ENCODE assay signal across 10 mouse cellular contexts in genomic region chr16:14258856-14259255, GRCm38 (mm10). TPM values are rescaled to one million over a fixed set of nuclear protein-coding genes. Genes with fewer than 3 reads are reported as not detected.
DNase-seq lines count a peak whose midpoint lies in the region; ATAC-seq and TF ChIP-seq lines count a peak whose summit lies in the region.
"Had no signal": no experiment of that assay in that cellular context is flagged by ENCODE, and none has a peak within 500 bp of the region (broad histone marks: within the 10 kb centered on the region; RNA-seq: fewer than 3 reads in every experiment).

No protein-coding gene starts in this region.

- ATAC-seq in granulocyte monocyte progenitor cell, adult 5-6 weeks (replicated peaks; ENCODE audit: poor library complexity, severe bottlenecking) = no peak
- ATAC-seq in liver, embryonic 12.5 days = no peak
- ATAC-seq: Patski had no signal

- no peaks in the 10 kb centered on the region for H3K4me1 ChIP-seq in heart, embryonic 10.5 days
- H3K4me1 ChIP-seq in brown adipose tissue, adult 24 weeks (ENCODE audit: control insufficient read depth, insufficient read depth, insufficient read length, low read length) = no peaks in the 10 kb centered on the region
- H3K4me1 ChIP-seq in kidney, adult 2 months (ENCODE audit: control insufficient read depth, insufficient read depth, low read length) = no peaks in the 10 kb centered on the region
- no peaks in the 10 kb centered on the region for H3K4me1 ChIP-seq in liver, embryonic 12.5 days
- H3K4me1 ChIP-seq: midbrain, embryonic 12.5 days had no signal

- peak; percentile 41 to 77 for DNase-seq in heart, adult 18-20 months
- no peak for DNase-seq in heart, embryonic 10.5 days (ENCODE audit: low spot score)
- DNase-seq in kidney, adult 2 months = peak; percentile 45
- DNase-seq in lung, postnatal 14 days = peak; percentile 25
- DNase-seq in yolk sac, embryonic 10.5 days (ENCODE audit: low spot score) = no peak

- no peaks in the 10 kb centered on the region for H3K9me3 ChIP-seq in heart, embryonic 10.5 days
- H3K9me3 ChIP-seq in liver, embryonic 12.5 days (replicated peaks) = no peaks in the 10 kb centered on the region
- H3K9me3 ChIP-seq: midbrain, embryonic 12.5 days had no signal

- H3K36me3 ChIP-seq in heart, embryonic 10.5 days = no peaks in the 10 kb centered on the region
- no peaks in the 10 kb centered on the region for H3K36me3 ChIP-seq in kidney, adult 2 months (ENCODE audit: control insufficient read depth, insufficient read depth, low read length)
- no peaks in the 10 kb centered on the region for H3K36me3 ChIP-seq in liver, embryonic 12.5 days
- H3K36me3 ChIP-seq: midbrain, embryonic 12.5 days had no signal

- TF ChIP-seq CTCF in kidney, adult 2 months (conservative IDR thresholded peaks at IDR 0.05; ENCODE audit: insufficient read depth, insufficient read length, low read depth, low read length) = no peak

- no peak for TF ChIP-seq POLR2A in kidney, adult 2 months (IDR thresholded peaks at IDR 0.05; ENCODE audit: low read depth, low read length)

- 29% methylated on average over 2 of the region's 2 CpGs for WGBS in heart, embryonic 10.5 days
- WGBS in kidney, adult 2 months = 36% methylated on average over 2 of the region's 2 CpGs
- WGBS in liver, embryonic 12.5 days (ENCODE audit: insufficient replicate concordance) = 46% methylated on average over 2 of the region's 2 CpGs

- no peak overlapping the region for H3K4me2 ChIP-seq in liver, embryonic 12.5 days
- H3K4me2 ChIP-seq: midbrain, embryonic 12.5 days had no signal

- no peak overlapping the region for H3K9ac ChIP-seq in liver, embryonic 12.5 days
- H3K9ac ChIP-seq: midbrain, embryonic 12.5 days had no signal

- peaks cover 100% of the 10 kb centered on the region for H3K27me3 ChIP-seq in heart, embryonic 10.5 days (ENCODE audit: insufficient read depth, poor library complexity, severe bottlenecking)
- H3K27me3 ChIP-seq in kidney, adult 2 months (replicated peaks; ENCODE audit: control insufficient read depth, insufficient read depth, low read length) = no peaks in the 10 kb centered on the region
- H3K27me3 ChIP-seq in liver, embryonic 12.5 days (replicated peaks) = no peaks in the 10 kb centered on the region
- H3K27me3 ChIP-seq: midbrain, embryonic 12.5 days had no signal

- no peak overlapping the region for H3K27ac ChIP-seq in heart, embryonic 10.5 days
- H3K27ac ChIP-seq in brown adipose tissue, adult 24 weeks (replicated peaks; ENCODE audit: low read depth, low read length) = peak overlapping the region; percentile 49; the same call in 1 of the 2 replicates
- no peak overlapping the region for H3K27ac ChIP-seq in kidney, adult 2 months (ENCODE audit: insufficient read depth, low read depth, low read length)
- no peak overlapping the region for H3K27ac ChIP-seq in liver, embryonic 12.5 days
- H3K27ac ChIP-seq: midbrain, embryonic 12.5 days had no signal

- H3K4me3 ChIP-seq in heart, embryonic 10.5 days = no peak overlapping the region
- H3K4me3 ChIP-seq in brown adipose tissue, adult 24 weeks (ENCODE audit: insufficient read depth, low read depth, low read length) = no peak overlapping the region
- no peak overlapping the region for H3K4me3 ChIP-seq in kidney, adult 2 months (ENCODE audit: insufficient read depth, low read depth, low read length)
- H3K4me3 ChIP-seq in liver, embryonic 12.5 days = no peak overlapping the region
- H3K4me3 ChIP-seq: midbrain, embryonic 12.5 days had no signal

RNA-seq across cellular contexts. Expression of gene Myh11, which starts 32.3 kb away (rescaled TPM):
- 10 to 100 TPM; 25.1 to 28.1 TPM for total RNA-seq in heart, adult 18-20 months (2021)
- 0.23 and 0.70 TPM in 2 replicates for polyA plus RNA-seq in heart, embryonic 10.5 days (2016; fragmentation: Nextera tagmentation; extraction: Ambion mirVana)
- 5.9 and 11.0 TPM in 2 replicates for polyA plus RNA-seq in brown adipose tissue, adult 24 weeks (2012; ENCODE audit: insufficient read depth, insufficient read length, missing spikeins)
- 5.9 and 10.3 TPM in 2 replicates for polyA plus RNA-seq in kidney, adult 2 months (2012; rRNA removed)
- total RNA-seq in granulocyte monocyte progenitor cell, adult 5-6 weeks (2014; fragmentation: Nextera tagmentation) = not detected in 2 replicates
- not detected in 2 replicates for total RNA-seq in granulocyte monocyte progenitor cell, adult 5-6 weeks (2017)
- polyA plus RNA-seq in liver, embryonic 12.5 days (2016; fragmentation: Nextera tagmentation; extraction: Ambion mirVana) = 0.69 and 0.71 TPM in 2 replicates

RNA-seq across cellular contexts. Expression of gene Fopnl, which starts 58.3 kb away (rescaled TPM):
- 10 to 100 TPM; 59.7 to 66.6 TPM for total RNA-seq in heart, adult 18-20 months (2021)
- polyA plus RNA-seq in heart, embryonic 10.5 days (2016; fragmentation: Nextera tagmentation; extraction: Ambion mirVana) = 111 and 119 TPM in 2 replicates
- 79.2 and 86.7 TPM in 2 replicates for polyA plus RNA-seq in brown adipose tissue, adult 24 weeks (2012; ENCODE audit: insufficient read depth, insufficient read length, missing spikeins)
- 32.4 and 34.6 TPM in 2 replicates for polyA plus RNA-seq in kidney, adult 2 months (2012; rRNA removed)
- total RNA-seq in granulocyte monocyte progenitor cell, adult 5-6 weeks (2014; fragmentation: Nextera tagmentation) = 37.5 and 42.9 TPM in 2 replicates
- total RNA-seq in granulocyte monocyte progenitor cell, adult 5-6 weeks (2017) = 31.1 and 53.1 TPM in 2 replicates
- 81.9 and 85.5 TPM in 2 replicates for polyA plus RNA-seq in liver, embryonic 12.5 days (2016; fragmentation: Nextera tagmentation; extraction: Ambion mirVana)

Comparison
In these comparisons a context has a peak if more than half of its experiments do, and no peak if none do; other contexts are left out.
1. DNase-seq: peak in heart, adult 18-20 months (2 of 2), kidney, adult 2 months (single experiment) and lung, postnatal 14 days (single experiment); none in heart, embryonic 10.5 days (single experiment) and yolk sac, embryonic 10.5 days (single experiment).